Mouse (Mus musculus) hindbrain, postnatal 0 days (tissue): Measurements from ENCODE around the gene Fv1. TPM values are rescaled to one million over a fixed set of nuclear protein-coding genes. Genes with fewer than 3 reads are reported as not detected.
A peak's percentile ranks its signal among the peaks of the same experiment; 100 is the strongest.

Experiments
- ATAC-seq: fragments of 200-750 bp; cut with Nextera tagmentation; 2 replicates; pipeline ENCODE4 v1.8.0; 2017; ENCODE audit warnings: mild to moderate bottlenecking, moderate TSS enrichment, moderate library complexity
- DNase-seq: peaks from one replicate; pipeline ENCODE4 v3.0.0-alpha.2; 2015; ENCODE audit warnings: low spot score
- H3K27ac ChIP-seq: fragments of 300-500 bp; sonication (generic); 2 replicates; pipeline ENCODE4 v1.5.1; 2014; ENCODE audit warnings: mild to moderate bottlenecking
- H3K27me3 ChIP-seq: fragments of 300-500 bp; sonication (generic); 2 replicates; pipeline ENCODE4 v1.6.1; 2014; ENCODE audit warnings: low read length, mixed read lengths; ENCODE audit not compliant: insufficient read depth
- H3K36me3 ChIP-seq: fragments of 300-500 bp; sonication (generic); 2 replicates; pipeline ENCODE4 v1.6.1; 2014; ENCODE audit warnings: low read length, mixed read lengths; ENCODE audit not compliant: insufficient read depth
- H3K4me1 ChIP-seq: fragments of 300-500 bp; sonication (generic); 2 replicates; pipeline ENCODE4 v1.6.1; 2014; ENCODE audit warnings: antibody characterized with exemption, low read length, mixed read lengths; ENCODE audit not compliant: insufficient read depth
- H3K4me2 ChIP-seq: fragments of 300-500 bp; sonication (generic); 2 replicates; pipeline ENCODE4 v1.6.1; 2014; ENCODE audit warnings: low read depth, mild to moderate bottlenecking, low read length, moderate library complexity, mixed read lengths
- H3K4me3 ChIP-seq: fragments of 300-500 bp; sonication (generic); 2 replicates; pipeline ENCODE4 v1.5.1; 2014; ENCODE audit warnings: low read length
- H3K9ac ChIP-seq: fragments of 300-500 bp; sonication (generic); replicated peaks from 2 replicates; pipeline ENCODE4 v1.6.1; 2014; ENCODE audit warnings: mild to moderate bottlenecking, low read length, moderate library complexity, mixed read lengths
- H3K9me3 ChIP-seq: fragments of 300-500 bp; sonication (generic); 2 replicates; pipeline ENCODE4 v1.6.1; 2016; ENCODE audit warnings: low read length, mixed read lengths
- CTCF ChIP-seq: IDR thresholded peaks from 2 replicates; pipeline ENCODE4 v1.5.1; 2016; ENCODE audit warnings: antibody characterized with exemption, control low read depth, low read depth
- WGBS: fragments of 180-500 bp; shearing (Covaris S2); extraction: QIAGEN DNeasy Blood & Tissue Kit; methylation state at CpG from one replicate; pipeline ENCODE4 v1.1.7; 2014; 5-methylcytosine and 5-hydroxymethylcytosine counted together
- polyA plus RNA-seq: library from polyadenylated mRNA; unstranded; fragments of >200 nt; fragmentation: Nextera tagmentation; extraction: Ambion mirVana; gene quantifications from 2 replicates; pipeline ENCODE4 v1.2.1, GENCODE M21; 2015
- total RNA-seq: library from RNA; depleted of rRNA; stranded (reverse); fragments of >200 nt; gene quantifications from 2 replicates; pipeline ENCODE4 v1.2.3, GENCODE M21; 2014

The Fv1 gene
- total and polyA plus RNA-seq, 2 experiments from 2014 or later, result 3.2 to 4.3 TPM

GRCm38 (mm10) chr4:147867563-147868449, 973 bp upstream of the Fv1 start:
- no peak for ATAC-seq
- peak; percentile 25 for DNase-seq
- WGBS, result 8% methylated on average over 22 of the region's 22 CpGs

GRCm38 (mm10) chr4:147869238-147869637, 459 bp downstream of the Fv1 start:
- no peak for TF ChIP-seq CTCF
- Histone ChIP-seq H3K4me1 (peaks cover 16% of the 10 kb centered on the region), H3K27me3 (no peaks in the 10 kb centered on the region), H3K9me3 (no peaks in the 10 kb centered on the region), H3K4me2 (peak overlapping the region; percentile 86), H3K27ac (peak overlapping the region; percentile 12; the same call in 1 of the 2 replicates), H3K9ac (peak overlapping the region; percentile 56), H3K4me3 (peak overlapping the region; percentile 58), H3K36me3 (peaks cover 17% of the 10 kb centered on the region; the same call in 1 of the 2 replicates)
- WGBS, result 16% methylated on average over 5 of the region's 5 CpGs
- DNase-seq (no peak), ATAC-seq (no peak)

More at GRCm38 (mm10) chr4:147867563-147868449, 973 bp upstream of the Fv1 start:
- H3K4me2 ChIP-seq, result peak overlapping the region; percentile 86
- no peaks in the 10 kb centered on the region for H3K9me3 ChIP-seq
- H3K9ac ChIP-seq, result peak overlapping the region; percentile 60
- peaks cover 8% of the 10 kb centered on the region; the same call in 1 of the 2 replicates for H3K36me3 ChIP-seq
- H3K4me1 ChIP-seq, result peaks cover 16% of the 10 kb centered on the region
- no peaks in the 10 kb centered on the region for H3K27me3 ChIP-seq
- peak overlapping the region; percentile 58 for H3K4me3 ChIP-seq
- peak overlapping the region; percentile 80 for H3K27ac ChIP-seq
- peak; percentile 29 for TF ChIP-seq CTCF

DNA sequence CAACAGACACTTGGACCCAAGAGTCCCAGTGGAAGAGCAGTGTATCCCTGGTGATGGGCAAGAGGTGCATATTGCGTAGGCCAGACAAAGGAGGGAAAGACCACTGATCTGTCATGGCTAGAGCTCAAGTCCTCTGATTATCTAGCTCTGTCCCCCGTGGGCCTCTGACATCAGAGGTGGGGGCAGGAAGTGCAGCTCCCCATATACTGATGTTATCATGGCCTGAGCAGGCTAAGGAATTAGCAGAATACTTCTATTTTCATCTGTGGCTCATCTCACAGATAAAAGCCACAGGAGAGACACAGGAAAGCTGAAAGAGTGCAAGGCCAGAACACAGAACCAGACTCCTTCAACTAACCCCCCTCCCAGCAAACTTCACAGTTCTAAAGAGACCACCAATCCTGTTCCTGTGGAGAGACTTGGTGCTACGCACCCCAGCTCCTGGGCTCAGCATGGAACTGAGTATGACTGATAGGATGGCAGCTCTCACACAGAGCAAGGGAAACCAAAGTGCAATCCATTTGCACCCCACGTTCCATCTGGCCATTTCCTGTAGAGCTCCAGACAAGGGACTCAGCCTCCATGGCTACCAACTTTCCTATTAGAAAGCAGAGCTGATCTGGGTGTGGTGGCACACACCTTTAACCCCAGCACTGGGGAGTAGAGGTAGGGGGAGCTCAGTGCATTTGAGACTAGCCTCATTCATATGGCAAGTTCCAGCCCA, 7.2 kb downstream of the Fv1 start:
- ATAC-seq (no peak), DNase-seq (no peak)
- Histone ChIP-seq H3K36me3 (peaks cover 71% of the 10 kb centered on the region), H3K27me3 (no peaks in the 10 kb centered on the region), H3K9me3 (no peaks in the 10 kb centered on the region), H3K4me1 (no peaks in the 10 kb centered on the region), H3K27ac (no peak overlapping the region), H3K4me3 (no peak overlapping the region), H3K4me2 (no peak overlapping the region), H3K9ac (no peak overlapping the region)
- TF ChIP-seq CTCF, result no peak
- WGBS, result 92% methylated on average over 4 of the region's 4 CpGs

DNA sequence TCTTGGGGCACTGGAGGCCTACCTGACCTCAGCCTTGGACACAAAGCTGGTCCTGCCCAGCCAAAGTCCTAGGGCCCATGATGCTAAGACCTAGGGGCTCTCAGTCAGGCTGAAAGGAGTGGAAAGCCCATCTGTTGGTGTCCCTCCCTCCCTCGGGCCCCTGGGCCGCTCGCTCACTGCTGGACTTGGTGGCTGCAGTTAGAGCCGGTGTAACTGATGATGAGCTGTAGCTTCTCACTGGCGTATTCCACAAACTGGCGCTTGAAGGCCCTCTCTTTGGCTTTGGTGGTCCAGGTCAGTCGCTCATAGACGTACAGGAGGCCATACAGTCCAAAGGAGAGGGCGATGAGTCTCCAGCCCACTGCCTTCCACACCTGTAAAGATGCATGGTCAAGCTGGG, 9.8 kb downstream of the Fv1 start:
- H3K27me3 ChIP-seq, result no peaks in the 10 kb centered on the region
- no peak overlapping the region for H3K9ac ChIP-seq
- ATAC-seq (no peak), DNase-seq (no peak)
- H3K27ac ChIP-seq, result no peak overlapping the region
- TF ChIP-seq CTCF, result no peak
- WGBS, result 97% methylated on average over 9 of the region's 9 CpGs
- H3K4me2 ChIP-seq, result no peak overlapping the region
- H3K9me3 ChIP-seq, result no peaks in the 10 kb centered on the region
- peaks cover 82% of the 10 kb centered on the region for H3K36me3 ChIP-seq
- H3K4me3 ChIP-seq, result no peak overlapping the region
- no peaks in the 10 kb centered on the region for H3K4me1 ChIP-seq

- Histone ChIP-seq H3K36me3 (peaks cover 83% of the 10 kb centered on the region), H3K27me3 (no peaks in the 10 kb centered on the region), H3K9me3 (no peaks in the 10 kb centered on the region), H3K27ac (no peak overlapping the region), H3K4me1 (no peaks in the 10 kb centered on the region), H3K4me2 (no peak overlapping the region), H3K4me3 (no peak overlapping the region), H3K9ac (no peak overlapping the region)
- no peak for TF ChIP-seq CTCF
- 81% methylated on average over 2 of the region's 2 CpGs for WGBS
- no peak for DNase-seq
- no peak for ATAC-seq
Observed at GRCm38 (mm10) chr4:147879456-147879855, 10.7 kb downstream of the Fv1 start.

DNA sequence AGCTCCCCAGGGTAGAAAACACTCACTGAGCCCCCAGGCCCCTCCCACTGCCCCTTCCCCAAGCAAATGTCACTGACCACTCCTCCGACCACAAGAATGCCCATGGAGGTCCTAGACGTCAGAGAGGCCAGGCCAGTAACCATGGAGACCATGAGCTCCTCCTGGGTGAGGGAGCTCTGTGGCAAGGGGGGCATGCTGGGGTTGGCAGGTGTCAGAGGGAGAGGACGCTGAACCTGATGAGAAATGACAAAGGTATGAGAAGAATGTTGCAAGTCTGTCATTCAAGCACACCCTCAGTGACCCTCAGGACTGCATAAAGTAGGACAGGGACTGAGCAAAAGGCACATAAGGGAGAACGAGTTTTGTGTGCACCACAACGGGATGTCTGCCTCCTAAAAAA, 11.1 kb downstream of the Fv1 start:
- Histone ChIP-seq H3K4me1 (no peaks in the 10 kb centered on the region), H3K27me3 (no peaks in the 10 kb centered on the region), H3K4me2 (no peak overlapping the region), H3K4me3 (no peak overlapping the region), H3K9me3 (no peaks in the 10 kb centered on the region), H3K9ac (no peak overlapping the region), H3K27ac (no peak overlapping the region), H3K36me3 (peaks cover 83% of the 10 kb centered on the region)
- no peak for ATAC-seq
- 57% methylated on average over 5 of the region's 5 CpGs for WGBS
- DNase-seq, result no peak
- TF ChIP-seq CTCF, result no peak
